Mouse (Mus musculus): ENCODE results near the gene Emc3. TPM values are rescaled to one million over a fixed set of nuclear protein-coding genes. Genes with fewer than 3 reads are reported as not detected.
A peak's percentile ranks its signal among the peaks of the same experiment; 100 is the strongest.

The Emc3 gene
- 42.1 and 43.0 TPM in 2 replicates for polyA plus RNA-seq (2015; fragmentation: Nextera tagmentation; extraction: Ambion mirVana)

- peak within 1 kb of the TSS; percentile 69 for H3K4me2 ChIP-seq (ENCODE audit: low read depth, low read length)
- peak; percentile 95 for ATAC-seq
- DNase-seq: peak; percentile 94
- WGBS (ENCODE audit: insufficient replicate concordance): under 1% methylated on average over 47 of the region's 47 CpGs
- H3K4me3 ChIP-seq (ENCODE audit: low read depth, low read length): peak within 1 kb of the TSS; percentile 94
- H3K4me1 ChIP-seq (ENCODE audit: insufficient read depth): peaks cover 17% of the 10 kb centered on the region
- no peaks in the 10 kb centered on the region for H3K9me3 ChIP-seq (ENCODE audit: low read length)
- TF ChIP-seq EP300 (IDR thresholded peaks at IDR 0.05; ENCODE audit: low read depth) (peak; percentile 63; the same call in 1 of the 2 replicates), CTCF (IDR thresholded peaks at IDR 0.05; ENCODE audit: low read depth) (0 out of 2 replicates have a peak, but pooled peaks have one; percentile 5)
- H3K27ac ChIP-seq (ENCODE audit: low read depth): peak within 1 kb of the TSS; percentile 83
- no peaks in the 10 kb centered on the region for H3K27me3 ChIP-seq (ENCODE audit: insufficient read depth, low read length)
- peaks cover 10% of the 10 kb centered on the region for H3K36me3 ChIP-seq (replicated peaks; ENCODE audit: insufficient read depth, low read length)
- H3K9ac ChIP-seq (replicated peaks): peak within 1 kb of the TSS; percentile 89
These were observed at the start of gene Emc3, which contains the start of gene Fancd2 for GRCm38 (mm10) chr6:113530932-113531839. Emc3 (minus strand) TSS chr6:113531652. Fancd2 (plus strand) TSS chr6:113531682.

GRCm38 (mm10) chr6:113579306-113579705 is 47.9 kb upstream of the Emc3 start:
- H3K27me3 ChIP-seq (ENCODE audit: insufficient read depth, low read length): no peaks in the 10 kb centered on the region
- no peak overlapping the region for H3K27ac ChIP-seq (ENCODE audit: low read depth)
- no peak for TF ChIP-seq CTCF (IDR thresholded peaks at IDR 0.05; ENCODE audit: low read depth)
- TF ChIP-seq EP300 (IDR thresholded peaks at IDR 0.05; ENCODE audit: low read depth): no peak
- H3K9me3 ChIP-seq (ENCODE audit: low read length): no peaks in the 10 kb centered on the region
- H3K4me3 ChIP-seq (ENCODE audit: low read depth, low read length): no peak overlapping the region
- H3K36me3 ChIP-seq (replicated peaks; ENCODE audit: insufficient read depth, low read length): peaks cover 13% of the 10 kb centered on the region
- no peaks in the 10 kb centered on the region for H3K4me1 ChIP-seq (ENCODE audit: insufficient read depth)
- no peak overlapping the region for H3K4me2 ChIP-seq (ENCODE audit: low read depth, low read length)
- H3K9ac ChIP-seq (replicated peaks): no peak overlapping the region
- no peak for DNase-seq
- no peak for ATAC-seq
- 89% methylated on average over 3 of the region's 3 CpGs for WGBS (ENCODE audit: insufficient replicate concordance)

DNA sequence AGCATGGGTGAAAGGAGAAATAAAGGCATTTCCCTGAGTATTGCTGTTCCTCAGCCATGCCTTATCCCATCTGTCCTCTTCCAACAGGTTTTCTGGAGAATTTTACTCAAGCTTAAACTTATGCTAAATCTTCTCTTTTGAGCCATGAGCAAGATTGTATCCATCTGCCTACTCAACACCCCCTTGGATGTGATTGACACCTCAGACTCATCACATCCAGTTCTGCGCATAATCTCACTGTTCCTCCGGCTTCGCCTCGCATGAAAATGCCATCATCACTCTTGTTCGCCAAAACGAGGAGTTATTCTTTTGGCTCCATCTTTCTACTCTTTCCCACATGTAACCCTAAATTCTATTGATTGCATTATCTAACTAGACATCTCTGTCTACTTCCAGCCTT is 44.6 kb upstream of the Emc3 start:
- Histone ChIP-seq H3K27me3 (ENCODE audit: insufficient read depth, low read length) (no peaks in the 10 kb centered on the region), H3K4me1 (ENCODE audit: insufficient read depth) (no peaks in the 10 kb centered on the region), H3K4me3 (ENCODE audit: low read depth, low read length) (no peak overlapping the region), H3K4me2 (ENCODE audit: low read depth, low read length) (no peak overlapping the region), H3K9ac (replicated peaks) (no peak overlapping the region), H3K9me3 (ENCODE audit: low read length) (no peaks in the 10 kb centered on the region), H3K27ac (ENCODE audit: low read depth) (no peak overlapping the region), H3K36me3 (replicated peaks; ENCODE audit: insufficient read depth, low read length) (peaks cover 23% of the 10 kb centered on the region)
- DNase-seq (no peak), ATAC-seq (no peak)
- WGBS (ENCODE audit: insufficient replicate concordance): 97% methylated on average over 6 of the region's 6 CpGs
- TF ChIP-seq CTCF (IDR thresholded peaks at IDR 0.05; ENCODE audit: low read depth): no peak
- no peak for TF ChIP-seq EP300 (IDR thresholded peaks at IDR 0.05; ENCODE audit: low read depth)

DNA sequence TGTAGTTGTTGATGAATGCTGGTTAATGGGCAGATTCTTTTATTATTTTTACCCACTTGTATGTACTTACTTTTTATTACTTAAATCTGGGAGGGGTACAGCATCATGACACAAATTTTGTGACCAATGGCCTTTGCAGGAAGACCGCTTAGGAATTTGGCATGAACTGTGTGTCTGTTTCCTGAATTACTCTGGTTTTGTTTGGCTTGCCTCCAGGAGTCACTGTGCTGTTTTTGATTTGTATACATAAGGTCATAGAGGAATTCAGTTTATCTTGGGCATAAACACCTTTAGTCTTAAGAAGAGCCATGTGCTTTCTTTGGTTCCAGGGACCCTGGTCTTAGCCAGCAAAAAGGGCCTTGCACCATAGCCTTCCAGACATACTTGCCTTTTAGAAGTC is 33.1 kb upstream of the Emc3 start:
- H3K4me3 ChIP-seq (ENCODE audit: low read depth, low read length): no peak overlapping the region
- H3K4me1 ChIP-seq (ENCODE audit: insufficient read depth): no peaks in the 10 kb centered on the region
- no peak overlapping the region for H3K4me2 ChIP-seq (ENCODE audit: low read depth, low read length)
- no peak overlapping the region for H3K9ac ChIP-seq (replicated peaks)
- ATAC-seq: no peak
- no peak overlapping the region for H3K27ac ChIP-seq (ENCODE audit: low read depth)
- DNase-seq: no peak
- 86% methylated on average over 1 of the region's 1 CpGs for WGBS (ENCODE audit: insufficient replicate concordance)
- no peaks in the 10 kb centered on the region for H3K9me3 ChIP-seq (ENCODE audit: low read length)
- no peaks in the 10 kb centered on the region for H3K27me3 ChIP-seq (ENCODE audit: insufficient read depth, low read length)
- no peak for TF ChIP-seq CTCF (IDR thresholded peaks at IDR 0.05; ENCODE audit: low read depth)
- TF ChIP-seq EP300 (IDR thresholded peaks at IDR 0.05; ENCODE audit: low read depth): no peak
- H3K36me3 ChIP-seq (replicated peaks; ENCODE audit: insufficient read depth, low read length): 0 out of 2 replicates have a peak, but pooled peaks cover 6% of the 10 kb centered on the region

DNA sequence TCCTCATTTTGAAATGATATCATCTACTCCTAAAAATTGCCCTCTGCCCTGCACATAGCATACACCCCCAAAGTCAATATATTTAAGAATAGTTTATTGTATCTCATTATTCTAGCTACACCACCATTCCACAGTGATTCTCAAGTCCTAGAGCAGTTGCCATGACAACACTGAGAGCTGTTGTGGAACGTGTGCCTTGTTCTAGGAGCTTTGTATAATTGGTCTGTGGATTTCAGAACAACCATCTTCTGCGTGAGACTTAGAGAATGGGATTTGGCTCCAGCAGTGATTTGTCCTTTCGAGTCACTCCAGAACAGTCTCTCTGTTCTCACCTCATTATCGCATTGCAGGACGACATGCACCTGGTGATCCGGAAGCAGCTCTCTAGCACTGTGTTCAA is 28.3 kb upstream of the Emc3 start:
- WGBS (ENCODE audit: insufficient replicate concordance): 89% methylated on average over 6 of the region's 6 CpGs
- TF ChIP-seq CTCF (IDR thresholded peaks at IDR 0.05; ENCODE audit: low read depth) (no peak), EP300 (IDR thresholded peaks at IDR 0.05; ENCODE audit: low read depth) (no peak)

DNA sequence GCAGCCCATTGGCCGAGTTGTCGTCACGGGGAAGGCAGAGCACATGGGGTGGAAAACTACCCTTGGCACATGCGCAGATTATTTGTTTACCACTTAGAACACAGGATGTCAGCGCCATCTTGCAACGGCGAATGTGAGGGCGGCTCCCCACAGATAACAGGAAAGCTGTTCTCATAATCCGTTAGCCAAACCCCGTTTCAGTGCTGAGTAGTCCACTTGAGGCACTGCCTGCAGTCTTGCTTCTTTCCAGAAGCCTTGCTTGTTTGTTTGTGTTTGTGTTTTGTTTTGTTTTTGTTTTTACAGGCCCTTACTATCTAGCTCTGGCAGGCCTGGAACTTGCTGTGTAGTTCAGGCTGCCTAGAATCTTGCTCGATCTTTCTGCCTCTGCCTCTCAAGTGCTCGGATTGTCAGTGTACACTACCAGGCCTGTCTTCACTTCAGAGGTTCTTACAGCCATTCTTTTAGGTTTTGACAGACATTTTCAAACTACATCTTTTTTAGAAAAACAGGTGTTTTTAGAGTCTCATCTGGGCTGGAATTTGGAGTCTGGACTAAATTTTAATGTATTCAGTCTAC is 12.5 kb upstream of the Emc3 start:
- Histone ChIP-seq H3K9ac (replicated peaks) (no peak overlapping the region), H3K9me3 (ENCODE audit: low read length) (no peaks in the 10 kb centered on the region), H3K27me3 (ENCODE audit: insufficient read depth, low read length) (no peaks in the 10 kb centered on the region), H3K27ac (ENCODE audit: low read depth) (no peak overlapping the region), H3K4me1 (ENCODE audit: insufficient read depth) (no peaks in the 10 kb centered on the region), H3K36me3 (replicated peaks; ENCODE audit: insufficient read depth, low read length) (peaks cover 5% of the 10 kb centered on the region; the same call in 1 of the 2 replicates), H3K4me3 (ENCODE audit: low read depth, low read length) (no peak overlapping the region), H3K4me2 (ENCODE audit: low read depth, low read length) (no peak overlapping the region)
- ATAC-seq (peak; percentile 90), DNase-seq (no peak)
- 66% methylated on average over 8 of the region's 12 CpGs for WGBS (ENCODE audit: insufficient replicate concordance)
- TF ChIP-seq CTCF (IDR thresholded peaks at IDR 0.05; ENCODE audit: low read depth): no peak
- TF ChIP-seq EP300 (IDR thresholded peaks at IDR 0.05; ENCODE audit: low read depth): no peak

More for the DNA sequence above, 28.3 kb upstream of the Emc3 start:
- ATAC-seq (no peak), DNase-seq (no peak)
- Histone ChIP-seq H3K4me3 (ENCODE audit: low read depth, low read length) (no peak overlapping the region), H3K4me1 (ENCODE audit: insufficient read depth) (no peaks in the 10 kb centered on the region), H3K27me3 (ENCODE audit: insufficient read depth, low read length) (no peaks in the 10 kb centered on the region), H3K27ac (ENCODE audit: low read depth) (no peak overlapping the region), H3K9ac (replicated peaks) (no peak overlapping the region), H3K36me3 (replicated peaks; ENCODE audit: insufficient read depth, low read length) (0 out of 2 replicates have a peak, but pooled peaks cover 6% of the 10 kb centered on the region), H3K9me3 (ENCODE audit: low read length) (no peaks in the 10 kb centered on the region), H3K4me2 (ENCODE audit: low read depth, low read length) (no peak overlapping the region)
